Mouse (Mus musculus) lung, adult 2 months (tissue): ENCODE results near the gene Fxyd5.

Source experiments
- CTCF ChIP-seq: fragments of 200-500 bp; IDR thresholded peaks from 2 replicates; pipeline ENCODE4 v1.5.1; 2011; ENCODE audit warnings: mild to moderate bottlenecking, low read length, control low read depth; ENCODE audit not compliant: insufficient read depth
- POLR2A ChIP-seq: fragments of 200-500 bp; IDR thresholded peaks from 2 replicates; pipeline ENCODE4 v1.6.1; 2011; ENCODE audit warnings: low read depth, mild to moderate bottlenecking, control low read depth, low read length, borderline replicate concordance; ENCODE audit errors: extremely low read depth

GRCm38 (mm10) chr7:31041662-31042315, 492 bp downstream of the Fxyd5 start:
- TF ChIP-seq POLR2A: peak; percentile 60; the same call in 1 of the 2 replicates
- TF ChIP-seq CTCF: no peak
